Mouse (Mus musculus): Measurements from ENCODE around the gene Zfp672. TPM values are rescaled to one million over a fixed set of nuclear protein-coding genes. Genes with fewer than 3 reads are reported as not detected.

Gene Zfp672
- polyA plus RNA-seq, 1 experiment from 2014 or later = 40.6 TPM

Other genes starting within 250 kb of the Zfp672 start
- gene Gm12248, start 237.2 kb downstream of the Zfp672 start, polyA plus RNA-seq (2015; fragmentation: Nextera tagmentation; extraction: Ambion mirVana) = not detected in 2 replicates
- 147 TPM in 2 replicates for gene Cnot8, start 226.2 kb downstream of the Zfp672 start, polyA plus RNA-seq (2015; fragmentation: Nextera tagmentation; extraction: Ambion mirVana)
- 12.7 and 15.9 TPM in 2 replicates for gene Gemin5, start 161.8 kb downstream of the Zfp672 start, polyA plus RNA-seq (2015; fragmentation: Nextera tagmentation; extraction: Ambion mirVana)
- 106 and 107 TPM in 2 replicates for gene Mrpl22, start 158.7 kb downstream of the Zfp672 start, polyA plus RNA-seq (2015; fragmentation: Nextera tagmentation; extraction: Ambion mirVana)
- gene Igtp, start 130.8 kb downstream of the Zfp672 start, polyA plus RNA-seq (2015; fragmentation: Nextera tagmentation; extraction: Ambion mirVana) = 1.3 and 1.5 TPM in 2 replicates
- gene Irgm2, start 130.7 kb downstream of the Zfp672 start, polyA plus RNA-seq (2015; fragmentation: Nextera tagmentation; extraction: Ambion mirVana) = 0.55 and 0.86 TPM in 2 replicates
- gene 4930438A08Rik, start 55.5 kb downstream of the Zfp672 start, polyA plus RNA-seq (2015; fragmentation: Nextera tagmentation; extraction: Ambion mirVana) = not detected in 2 replicates
- 34.0 and 34.3 TPM in 2 replicates for gene Zfp692, start 23.3 kb downstream of the Zfp672 start, polyA plus RNA-seq (2015; fragmentation: Nextera tagmentation; extraction: Ambion mirVana)
- gene Sh3bp5l, start 385 bp upstream of the Zfp672 start, polyA plus RNA-seq (2015; fragmentation: Nextera tagmentation; extraction: Ambion mirVana) = 50.7 and 54.9 TPM in 2 replicates
- gene Lypd8, start 48.7 kb upstream of the Zfp672 start, polyA plus RNA-seq (2015; fragmentation: Nextera tagmentation; extraction: Ambion mirVana) = 0.15 TPM in 1 of 2 replicates, not detected in the other
- gene 1810065E05Rik, start 90.8 kb upstream of the Zfp672 start, polyA plus RNA-seq (2015; fragmentation: Nextera tagmentation; extraction: Ambion mirVana) = not detected in 2 replicates
- gene Gm12253, start 102.2 kb upstream of the Zfp672 start, polyA plus RNA-seq (2015; fragmentation: Nextera tagmentation; extraction: Ambion mirVana) = not detected in 2 replicates
- not detected in 2 replicates for gene Lypd9, start 122.6 kb upstream of the Zfp672 start, polyA plus RNA-seq (2015; fragmentation: Nextera tagmentation; extraction: Ambion mirVana)
- not detected in 2 replicates for gene Olfr30, start 131.9 kb upstream of the Zfp672 start, polyA plus RNA-seq (2015; fragmentation: Nextera tagmentation; extraction: Ambion mirVana)
- gene Olfr332, start 162.2 kb upstream of the Zfp672 start, polyA plus RNA-seq (2015; fragmentation: Nextera tagmentation; extraction: Ambion mirVana) = not detected in 2 replicates
- not detected in 2 replicates for gene Olfr331, start 172.2 kb upstream of the Zfp672 start, polyA plus RNA-seq (2015; fragmentation: Nextera tagmentation; extraction: Ambion mirVana)
- not detected in 2 replicates for gene Olfr330, start 204.5 kb upstream of the Zfp672 start, polyA plus RNA-seq (2015; fragmentation: Nextera tagmentation; extraction: Ambion mirVana)
- not detected in 2 replicates for gene Olfr329-ps, start 216.1 kb upstream of the Zfp672 start, polyA plus RNA-seq (2015; fragmentation: Nextera tagmentation; extraction: Ambion mirVana)
- gene Olfr328, start 225.3 kb upstream of the Zfp672 start, polyA plus RNA-seq (2015; fragmentation: Nextera tagmentation; extraction: Ambion mirVana) = 0.10 TPM in 1 of 2 replicates, not detected in the other
- not detected in 2 replicates for gene Olfr224, start 240.2 kb upstream of the Zfp672 start, polyA plus RNA-seq (2015; fragmentation: Nextera tagmentation; extraction: Ambion mirVana)
- not detected in 2 replicates for gene Olfr325, start 247.4 kb upstream of the Zfp672 start, polyA plus RNA-seq (2015; fragmentation: Nextera tagmentation; extraction: Ambion mirVana)

Data from forebrain, embryonic 15.5 days (tissue).